Mouse (Mus musculus) left cerebral cortex, postnatal 25 days (tissue): ENCODE data around the gene Gm20458. TPM values are rescaled to one million over a fixed set of nuclear protein-coding genes. Genes with fewer than 3 reads are reported as not detected.

Experiments
- DNase-seq, 2 experiments: peaks; one replicate each; pipeline ENCODE4 v3.0.0; 2022; ENCODE audit warnings: low spot score in 2 of 2, mixed read lengths in 1 of 2
- intact Hi-C: fragments of 180-260 bp; cut with DNase I; formaldehyde crosslinking; loops from one replicate; pipeline ENCODE4 v1.15.1; 2025
- total RNA-seq, 2 experiments: library from RNA; stranded (reverse); gene quantifications; 2 replicates each; pipeline ENCODE4 v1.2.3; 2021

Gm20458 gene
- total RNA-seq = 10 to 100 TPM; 11.4 to 13.1 TPM

DNA sequence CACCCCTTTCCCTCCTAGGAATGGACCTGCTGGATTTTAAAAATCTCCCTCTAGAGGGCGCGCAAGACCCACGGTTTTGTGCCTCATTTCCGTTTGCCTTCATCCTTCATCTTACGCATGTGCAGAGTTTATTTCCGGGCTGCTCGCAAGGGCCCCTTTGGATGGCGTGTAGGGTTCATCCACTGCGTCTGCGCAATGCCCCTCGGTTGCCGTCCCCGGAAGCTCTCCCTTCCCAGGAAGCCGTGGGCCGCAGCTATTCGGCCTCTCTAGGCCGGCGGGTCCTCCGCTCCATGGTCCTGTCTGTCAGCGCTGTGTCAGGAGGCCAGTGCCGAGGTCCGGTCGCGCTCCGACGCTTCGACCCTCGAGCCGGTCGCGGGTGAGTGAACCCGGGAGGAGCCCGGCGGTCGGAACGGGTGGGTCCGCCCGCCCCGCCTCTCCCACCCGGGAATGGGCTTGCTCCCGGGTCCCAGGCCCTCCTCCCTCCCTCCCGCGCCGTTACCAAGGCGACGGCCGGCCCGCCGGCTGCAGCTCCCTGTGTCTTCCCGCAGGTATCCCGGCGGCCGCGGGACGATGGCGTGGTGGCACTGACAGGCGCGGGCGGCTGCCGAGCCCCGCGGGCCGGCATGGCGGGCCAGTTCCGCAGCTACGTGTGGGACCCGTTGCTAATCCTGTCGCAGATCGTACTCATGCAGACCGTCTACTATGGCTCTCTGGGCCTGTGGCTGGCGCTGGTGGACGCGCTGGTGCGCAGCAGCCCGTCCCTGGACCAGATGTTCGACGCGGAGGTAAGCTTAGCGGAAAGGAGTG lies at the start of gene Gm20458:
Gene Gm20458 (plus strand): TSS at position 223 of the 807 bp plus-strand sequence.
- peak; percentile 96 to 99 for DNase-seq
- intact Hi-C loops = loop anchor here (2.0 to 5.0 kb wide), 2 partner anchors 26 to 56 kb away; partner anchors contain the start of gene Dbndd2

DNA sequence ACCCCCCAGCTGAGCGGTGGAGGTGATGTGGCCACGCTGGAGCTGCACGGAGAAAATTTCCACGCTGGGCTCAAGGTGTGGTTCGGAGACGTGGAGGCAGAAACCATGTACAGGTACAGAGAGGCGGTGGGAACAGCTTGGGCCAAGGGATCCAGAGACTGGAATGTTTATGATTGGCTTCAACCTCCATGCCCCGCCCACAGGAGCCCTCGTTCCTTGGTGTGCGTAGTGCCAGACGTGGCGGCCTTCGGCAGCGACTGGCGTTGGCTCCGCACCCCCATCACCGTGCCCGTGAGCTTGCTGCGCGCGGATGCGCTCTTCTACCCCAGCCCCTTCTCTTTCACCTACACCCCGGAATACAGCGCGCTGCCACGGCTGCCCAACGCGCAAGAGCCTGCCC lies 46.6 kb upstream of the Gm20458 start:
- no peak for DNase-seq
- intact Hi-C loops = no loop called here

DNA sequence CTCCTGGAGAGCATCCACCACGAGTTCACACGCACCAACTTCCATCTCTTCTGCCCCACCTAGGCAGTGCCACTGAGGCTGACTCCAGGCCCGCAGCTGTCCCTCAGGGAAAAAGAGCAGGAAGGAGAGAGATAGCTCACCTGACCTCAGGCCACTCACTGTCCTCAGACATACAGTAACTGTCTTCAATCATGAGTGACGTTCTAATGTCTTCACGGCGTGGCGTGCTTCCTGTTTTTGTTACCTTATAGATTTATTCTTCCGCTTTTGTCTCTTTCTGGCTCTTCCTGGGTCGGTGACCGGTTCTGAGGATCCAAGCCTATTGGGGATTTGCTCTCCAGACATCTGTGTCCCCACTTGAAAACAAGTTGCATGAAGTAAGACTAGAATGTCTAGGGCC lies 46.2 kb upstream of the Gm20458 start:
- DNase-seq = no peak
- intact Hi-C loops = no loop called here

DNA sequence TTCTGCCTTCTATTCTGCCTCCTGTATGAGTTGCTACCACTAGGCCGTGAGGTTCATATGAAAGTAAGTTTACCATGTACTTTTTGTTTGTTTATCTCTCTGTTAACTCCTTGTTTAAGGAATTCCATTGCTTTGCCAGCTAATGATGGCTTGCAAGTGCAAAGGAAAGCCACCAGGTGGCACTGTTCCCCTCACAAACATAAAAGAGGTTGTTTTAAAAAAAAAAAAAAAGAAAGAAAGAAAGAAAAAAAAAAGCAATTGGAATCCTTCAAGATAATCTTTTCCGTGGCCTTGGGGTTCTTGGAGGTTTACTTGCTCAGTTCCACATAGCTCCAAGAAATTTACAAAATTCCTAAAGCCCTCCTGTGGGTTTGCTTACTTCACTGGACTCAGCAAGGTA lies 43.6 kb upstream of the Gm20458 start:
- intact Hi-C loops = loop anchor here (2.0 to 5.0 kb wide), 5 partner anchors 40 to 310 kb away; partner anchors contain the start of genes Sys1 and Wfdc2
- no peak for DNase-seq

DNA sequence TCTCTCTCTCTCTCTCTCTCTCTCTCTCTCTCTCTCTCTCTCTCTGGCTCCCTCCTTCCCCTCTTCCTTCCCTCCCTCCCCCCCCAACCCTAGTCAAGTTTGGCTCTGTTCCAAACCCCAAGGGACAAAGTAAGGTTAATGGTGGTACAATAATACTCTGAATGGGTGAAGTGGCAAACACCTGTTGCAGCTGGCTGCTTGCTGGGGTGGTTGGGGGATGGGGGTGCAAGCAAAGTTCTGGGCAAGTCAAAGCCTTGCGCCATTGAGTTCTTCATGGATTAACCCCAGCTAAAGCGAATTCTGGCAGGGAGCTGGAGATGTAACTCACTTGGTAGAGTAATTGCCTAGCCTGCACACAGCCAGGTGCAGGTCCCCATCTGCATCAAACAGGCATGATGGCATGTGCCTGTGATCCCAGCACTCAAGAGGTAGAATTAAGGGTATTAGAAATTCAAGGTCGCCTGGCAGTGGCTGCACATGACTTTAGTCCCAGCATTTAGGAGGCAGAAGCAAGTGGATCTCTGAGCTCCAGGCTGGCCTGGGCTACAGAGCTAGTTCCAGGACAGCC lies 42.4 kb upstream of the Gm20458 start:
- intact Hi-C loops = loop anchor here (5.0 kb wide), 2 partner anchors 114 to 309 kb away; no protein-coding TSS in a partner anchor
- DNase-seq = no peak

DNA sequence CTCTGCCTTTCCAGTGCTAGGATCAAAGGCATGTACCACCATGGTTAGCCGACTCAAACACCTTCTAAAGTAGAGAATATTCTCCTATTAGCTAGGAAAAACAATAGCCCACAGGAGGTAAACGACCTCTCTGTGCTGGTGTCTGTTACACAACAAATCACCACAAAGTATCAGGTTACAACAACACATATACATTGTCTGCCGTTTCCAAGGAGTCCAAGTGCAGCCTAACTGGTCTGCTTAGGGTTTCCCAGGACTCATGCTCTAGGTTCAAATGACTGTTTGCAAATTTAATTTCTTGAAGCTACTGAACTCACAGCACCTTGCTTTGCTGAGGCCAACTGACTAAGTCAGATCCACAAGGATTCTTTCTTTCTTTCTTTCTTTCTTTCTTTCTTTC lies 41.3 kb upstream of the Gm20458 start:
- DNase-seq = no peak
- intact Hi-C loops = loop anchor here (5.0 kb wide), 2 partner anchors 113 to 308 kb away; no protein-coding TSS in a partner anchor

DNA sequence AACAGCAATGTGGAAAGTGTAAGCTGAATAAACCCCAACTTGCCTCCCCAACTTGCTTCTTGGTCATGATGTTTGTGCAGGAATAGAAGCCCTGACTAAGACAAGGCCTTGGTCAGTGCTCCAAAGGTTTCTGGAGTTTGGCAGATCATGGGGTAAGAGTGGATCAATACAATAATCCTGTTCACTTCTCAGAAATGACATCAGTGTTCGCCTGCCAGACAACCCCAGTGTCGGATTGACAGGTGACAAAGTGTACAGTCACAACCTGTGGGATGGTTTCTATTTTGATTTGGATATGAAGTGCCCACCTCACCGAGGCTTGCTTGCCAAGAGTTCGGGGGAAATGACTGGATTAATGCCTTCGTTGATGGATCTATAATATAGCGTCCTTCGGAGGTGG lies 39.5 kb upstream of the Gm20458 start:
- intact Hi-C loops = no loop called here
- no peak for DNase-seq

DNA sequence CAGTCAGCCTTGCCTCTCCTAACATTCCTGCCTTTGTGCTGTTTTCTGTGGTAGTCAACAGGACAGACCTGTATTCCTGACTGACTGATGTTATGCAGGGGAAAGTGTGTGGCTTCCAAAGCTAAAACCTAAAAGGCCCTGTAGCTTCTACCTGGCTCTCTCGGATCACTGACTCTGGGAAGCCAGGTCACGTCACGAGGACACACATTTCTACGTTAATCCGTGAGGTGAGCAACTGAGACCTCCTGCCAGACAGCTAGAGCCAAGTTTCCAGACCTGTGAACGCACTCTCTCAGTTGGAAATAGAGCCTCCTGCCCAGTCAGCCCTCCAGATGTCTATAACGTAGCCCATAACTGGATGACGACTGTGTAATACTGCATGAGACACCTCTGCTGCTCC lies 38.8 kb upstream of the Gm20458 start:
- intact Hi-C loops = no loop called here
- no peak for DNase-seq

DNA sequence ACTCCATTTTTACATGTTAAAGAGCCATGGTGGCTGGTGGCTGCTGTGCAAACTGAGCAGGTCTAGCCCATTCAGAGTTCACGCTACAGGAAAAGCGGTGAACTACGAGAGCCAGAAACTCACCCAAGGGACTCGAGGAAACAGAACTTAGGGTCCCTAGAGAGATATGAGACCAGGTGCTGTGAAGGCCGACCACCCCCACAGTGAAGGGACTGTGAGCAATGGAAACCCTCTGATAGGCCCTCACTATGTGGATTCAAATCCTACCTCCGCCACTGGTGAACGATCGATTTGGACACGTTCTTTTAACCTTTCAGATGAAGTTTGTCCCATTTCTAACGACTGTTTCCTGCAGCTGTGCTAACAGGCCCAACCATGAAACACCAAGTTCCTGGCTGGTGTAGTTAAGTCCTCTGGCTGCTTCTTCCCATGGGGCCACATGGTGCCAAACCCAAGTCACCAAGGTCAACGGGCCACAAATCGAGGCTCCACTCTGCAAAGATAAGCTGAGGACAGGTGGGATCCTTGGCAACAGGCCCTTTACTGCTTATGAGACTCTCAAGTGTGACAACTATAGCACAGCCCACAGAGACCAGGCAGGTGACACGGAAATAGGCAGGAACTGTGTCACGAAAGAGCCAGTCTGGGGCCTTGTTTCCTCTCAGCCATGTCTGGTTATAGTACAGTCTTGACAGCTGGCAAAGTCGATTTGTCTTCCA lies 37.9 kb upstream of the Gm20458 start:
- intact Hi-C loops = no loop called here
- no peak for DNase-seq

DNA sequence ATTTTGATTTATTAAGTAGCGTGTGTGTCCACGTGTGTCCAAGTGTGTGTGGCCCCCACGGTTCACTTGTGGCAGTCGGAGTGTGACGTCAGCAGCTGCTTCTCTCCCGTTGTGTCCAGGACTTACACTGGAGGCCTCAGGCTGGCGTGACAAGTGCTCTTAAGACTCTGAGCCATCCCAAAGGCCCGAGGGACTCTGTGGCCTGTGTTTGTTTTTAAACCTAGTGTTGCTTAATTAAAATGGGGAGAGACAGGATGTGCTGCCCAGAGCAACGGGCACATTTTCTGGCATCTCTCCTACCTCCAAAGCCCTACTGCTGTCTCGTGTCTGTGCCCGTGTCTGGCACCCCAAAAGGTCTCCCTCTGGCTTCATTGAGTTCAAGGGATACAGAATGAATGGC lies 37.3 kb upstream of the Gm20458 start:
- intact Hi-C loops = no loop called here
- peak in 1 of 2 experiments; percentile 37 for DNase-seq

DNA sequence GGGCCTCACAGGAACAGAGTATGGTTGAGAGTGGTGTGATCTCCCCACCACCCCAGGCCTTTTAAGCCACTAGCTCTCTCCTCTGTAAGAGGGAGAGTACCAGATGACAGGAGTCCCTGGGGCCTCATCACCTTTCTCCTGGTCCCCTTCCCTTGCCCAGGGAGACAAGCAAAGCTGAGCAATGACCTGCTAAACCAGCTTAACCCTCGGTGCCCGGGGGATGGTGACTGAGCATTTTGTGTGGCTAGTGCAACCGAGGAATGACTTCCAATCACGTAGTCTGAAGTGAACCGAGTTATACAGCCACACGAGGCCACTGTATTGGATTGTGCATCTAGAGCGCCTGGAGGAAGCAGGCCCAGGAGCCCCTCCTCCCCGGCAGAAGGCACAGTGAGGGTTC lies 36.4 kb upstream of the Gm20458 start:
- intact Hi-C loops = no loop called here
- DNase-seq = no peak

DNA sequence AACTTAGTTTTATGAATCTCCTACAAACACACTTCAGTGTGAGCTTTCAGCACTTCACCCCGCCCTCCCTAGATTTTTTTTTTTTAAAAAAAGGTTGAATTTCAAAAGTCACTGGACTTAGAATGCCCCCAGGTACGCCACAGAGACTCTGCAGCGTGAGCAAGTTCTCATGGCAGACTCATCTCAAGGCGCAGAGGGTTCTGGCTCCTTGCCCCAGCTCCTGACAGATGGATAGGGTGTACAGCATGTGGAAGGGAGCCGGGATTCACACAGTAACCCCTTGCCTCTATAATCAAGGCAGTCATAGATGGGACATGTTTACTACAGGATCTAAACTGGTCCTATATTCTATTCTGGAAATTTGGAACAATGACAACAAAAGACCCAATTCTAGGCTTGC lies 35.4 kb upstream of the Gm20458 start:
- intact Hi-C loops = no loop called here
- no peak for DNase-seq

DNA sequence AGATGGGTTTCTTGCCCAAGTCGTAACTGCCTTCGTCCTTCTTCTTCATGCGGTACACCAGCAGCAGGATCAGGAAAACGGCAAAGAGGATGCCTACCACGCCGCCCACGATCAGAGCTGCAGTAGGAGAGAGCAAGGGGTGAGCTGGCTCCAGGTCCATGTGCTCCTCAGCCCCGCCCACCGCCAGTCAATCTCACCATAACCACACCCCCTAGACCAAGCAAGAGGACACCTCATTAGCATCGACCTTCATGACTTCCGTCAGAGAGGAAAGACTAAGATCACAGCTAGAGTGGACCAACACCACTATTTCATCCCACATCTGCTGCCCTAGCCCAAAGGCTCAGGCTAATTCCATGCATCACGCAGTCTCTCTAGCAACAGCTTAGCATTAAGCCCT lies 34.6 kb upstream of the Gm20458 start:
- peak in 1 of 2 experiments; percentile 15 for DNase-seq
- intact Hi-C loops = no loop called here

DNA sequence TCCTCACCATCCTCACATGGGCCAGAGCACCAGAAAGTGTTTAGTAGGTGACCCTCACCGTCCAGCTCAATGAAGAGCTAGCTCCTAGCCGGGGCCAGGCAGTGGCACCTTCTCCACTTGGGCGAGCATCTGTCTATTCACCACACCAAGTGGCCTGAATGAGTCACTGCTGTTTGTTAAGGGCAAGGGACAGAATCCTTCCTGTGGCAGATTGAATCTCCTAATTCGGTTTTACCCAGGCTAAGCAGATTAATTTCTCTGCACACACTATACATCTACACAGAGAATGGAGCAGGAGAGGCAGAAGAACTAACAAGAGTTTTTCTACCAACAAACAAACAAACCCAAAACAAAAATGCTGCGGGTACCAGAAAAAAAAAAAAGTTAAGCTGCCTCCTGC lies 33.8 kb upstream of the Gm20458 start:
- intact Hi-C loops = no loop called here
- DNase-seq = no peak

DNA sequence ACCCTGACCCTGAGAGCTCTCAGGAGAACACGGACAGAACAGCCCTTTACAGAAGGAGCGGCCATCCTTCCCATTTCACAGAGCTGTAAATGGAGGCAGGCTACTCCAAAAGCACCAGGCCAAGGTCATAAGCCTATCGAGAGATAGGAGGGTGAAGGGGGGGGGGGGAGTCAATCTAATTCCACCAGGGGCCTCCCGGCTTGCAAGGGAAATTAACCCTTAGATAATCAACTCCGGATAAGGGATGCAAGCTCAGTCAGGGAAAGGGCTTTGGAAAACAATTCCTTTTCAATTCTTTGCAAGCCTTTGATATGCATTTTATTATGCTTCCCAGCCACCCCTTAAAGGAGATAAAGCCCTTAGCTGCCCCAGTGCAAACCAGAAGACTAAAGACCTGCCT lies 32.3 kb upstream of the Gm20458 start:
- DNase-seq = no peak
- intact Hi-C loops = no loop called here

DNA sequence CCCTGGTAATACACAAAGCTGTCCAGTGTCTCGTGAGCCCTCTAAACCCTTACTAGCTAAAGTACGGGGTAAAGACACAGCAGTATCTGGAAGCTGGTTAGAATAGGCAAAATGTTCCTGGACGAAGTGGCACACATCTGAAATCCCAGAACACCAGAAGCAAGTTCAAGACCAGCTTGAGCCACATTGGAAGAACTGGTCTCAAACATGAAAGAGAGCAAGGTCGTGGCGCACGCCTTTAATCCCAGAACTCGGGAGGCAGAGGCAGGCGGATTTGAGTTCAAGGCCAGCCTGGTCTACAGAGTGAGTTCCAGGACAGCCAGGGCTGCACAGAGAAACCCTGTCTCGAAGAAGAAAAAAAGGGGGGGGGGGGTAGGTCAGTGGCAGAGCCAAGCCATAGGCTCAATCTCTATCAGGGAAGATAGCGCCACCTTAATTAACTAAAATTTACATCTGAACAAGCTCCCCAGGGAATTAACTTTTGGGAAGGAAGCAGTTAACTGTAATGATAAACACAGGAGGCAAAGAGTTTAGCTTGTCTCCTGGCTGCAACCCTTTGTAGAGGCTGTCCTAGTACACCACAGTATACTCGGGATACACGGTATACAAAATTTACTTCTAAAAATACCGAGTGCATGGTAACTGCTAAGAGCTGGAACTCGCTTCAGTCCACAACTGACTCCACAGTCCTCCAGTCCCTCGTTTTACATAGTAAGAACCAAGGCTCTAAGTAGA lies 30.7 kb upstream of the Gm20458 start:
- no peak for DNase-seq

DNA sequence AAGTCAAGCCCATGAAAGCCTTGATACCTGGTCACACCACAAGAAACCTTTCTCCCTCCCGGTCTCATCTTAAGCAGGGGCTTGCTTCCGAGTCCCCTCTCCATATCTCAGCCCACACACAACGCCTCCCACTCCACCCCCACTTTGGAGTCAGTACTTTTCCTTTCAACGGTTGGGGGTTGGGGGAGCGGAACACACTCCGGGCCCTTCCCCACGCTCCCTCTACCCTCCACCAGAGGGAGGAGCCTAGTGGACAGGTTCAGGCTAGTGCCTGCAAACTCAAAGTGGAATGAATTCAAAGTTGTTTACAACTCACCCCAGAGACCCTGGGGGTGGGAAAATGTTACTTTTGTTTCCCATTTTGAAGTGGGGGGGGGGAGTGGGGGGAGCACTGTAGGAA lies 30.1 kb upstream of the Gm20458 start:
- no peak for DNase-seq
- intact Hi-C loops = no loop called here

More for the DNA sequence above, 30.7 kb upstream of the Gm20458 start:
- intact Hi-C loops = no loop called here

DNA sequence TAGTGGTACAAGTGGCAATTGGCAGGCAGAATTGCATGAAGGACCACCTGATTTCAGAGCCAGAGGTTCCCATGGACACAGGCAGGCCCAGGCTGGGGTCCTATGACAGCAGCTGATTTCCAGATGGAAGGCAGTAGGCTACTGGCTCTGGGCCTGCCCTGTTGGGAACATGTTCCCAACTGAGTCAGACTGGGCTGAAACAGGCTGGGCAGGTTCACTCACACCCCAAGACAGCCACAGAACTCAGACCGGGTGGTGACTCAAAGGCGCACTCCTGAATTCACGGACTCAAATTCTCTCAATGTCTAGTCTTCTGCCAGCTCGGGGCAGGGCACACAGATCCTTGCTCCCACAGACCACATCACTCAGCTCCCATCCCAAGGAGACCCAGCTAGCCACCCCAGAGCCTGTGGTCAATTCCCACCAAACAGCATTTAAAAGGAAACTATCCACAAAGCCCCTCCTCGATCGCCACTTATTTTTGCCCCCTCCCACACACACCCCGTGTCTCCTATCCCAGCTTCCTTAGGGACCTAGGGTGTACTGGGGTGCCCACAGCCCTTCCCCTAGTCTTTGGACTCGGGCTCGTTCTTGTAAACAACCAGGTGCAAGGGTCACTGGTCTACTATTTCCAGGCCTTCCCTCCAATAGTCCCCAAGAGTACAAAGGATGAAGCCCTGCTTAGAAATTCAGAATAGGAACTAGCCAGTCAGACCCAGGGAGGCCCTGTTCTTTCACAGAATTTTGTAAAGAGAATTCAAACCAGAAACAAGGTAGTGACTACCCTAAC lies 28.9 kb upstream of the Gm20458 start:
- DNase-seq = no peak
- intact Hi-C loops = no loop called here

DNA sequence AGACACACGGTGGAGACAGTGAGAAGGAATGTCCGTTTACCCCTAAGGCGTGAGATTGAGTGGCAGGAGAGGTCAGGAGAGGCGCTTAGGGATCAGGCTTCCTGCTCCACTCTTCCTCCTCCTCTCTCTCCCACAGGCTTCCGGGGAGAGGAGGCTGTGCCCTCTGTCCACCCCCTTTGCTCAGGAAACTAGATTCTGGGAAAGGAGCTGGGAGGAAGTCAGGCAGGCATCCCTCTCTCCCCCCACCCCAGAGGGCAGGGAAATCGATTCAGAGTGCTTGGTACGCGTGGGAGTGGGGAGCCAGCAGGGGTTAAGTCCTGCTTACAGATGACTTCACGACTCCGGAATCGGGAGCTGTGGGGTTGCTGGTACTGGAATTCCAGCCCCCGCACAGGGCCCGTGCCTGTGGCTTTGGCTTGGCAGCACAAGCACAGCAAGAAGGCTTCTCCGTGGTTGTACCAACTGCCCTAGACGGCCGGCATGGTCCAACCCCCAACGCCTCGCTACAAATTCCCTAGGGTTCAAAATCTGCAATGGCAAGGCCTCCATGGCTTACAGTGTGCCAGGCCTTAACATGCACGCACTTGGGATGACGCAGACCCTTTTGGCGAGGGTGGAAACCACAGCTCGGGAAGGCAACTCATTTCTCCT lies 28.1 kb upstream of the Gm20458 start:
- intact Hi-C loops = no loop called here
- DNase-seq = no peak
